Mouse (Mus musculus) erythroblast, embryonic 14.5 days (primary cell): Measurements from ENCODE around the gene Frmd5.

ENCODE experiments used
- GATA1 ChIP-seq: IDR thresholded peaks from 2 replicates; pipeline ENCODE4 v1.6.1; 2012; ENCODE audit warnings: low read length, inconsistent platforms, mixed read lengths
- TAL1 ChIP-seq: IDR thresholded peaks from 3 replicates; pipeline ENCODE4 v1.6.1; 2012; ENCODE audit warnings: low read length, inconsistent platforms, mixed read lengths

- TF ChIP-seq TAL1 (no peak), GATA1 (no peak)
Measured at GRCm38 (mm10) chr2:121799051-121799450, 7.8 kb downstream of the Frmd5 start.
